Mouse (Mus musculus) embryo, embryonic 9.5 days (tissue): ENCODE data around the gene Hspa2.
"Not testable (repeated sequence)": the region's sequence is repeated elsewhere in the genome, so short reads cannot be mapped to it uniquely, and the experiment has no call there.

Experiments used
- DNase-seq: peaks from one replicate; pipeline ENCODE4 v3.0.0-alpha.2; 2017; ENCODE audit errors: extremely low spot score

The Hspa2 gene

DNA sequence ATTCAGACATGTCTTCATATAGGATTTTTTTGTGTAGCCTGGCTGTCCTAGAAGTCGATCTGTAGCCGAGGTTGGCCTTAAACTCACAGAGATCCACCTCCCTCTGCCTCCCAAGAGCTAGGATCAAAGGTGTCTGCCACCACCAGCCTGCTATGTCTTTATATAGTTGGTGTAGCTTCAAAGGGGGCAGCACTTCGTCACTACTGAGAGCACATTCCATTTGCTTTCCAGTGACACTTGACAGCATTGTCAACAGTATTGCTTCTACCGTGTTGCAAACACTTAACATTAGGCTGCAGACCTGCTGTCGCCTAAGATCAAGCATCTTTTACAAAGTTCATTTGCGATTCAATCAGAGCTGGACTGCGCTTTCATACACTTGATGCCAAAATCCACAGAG lies 30.1 kb downstream of the Hspa2 start:
- no peak for DNase-seq

DNA sequence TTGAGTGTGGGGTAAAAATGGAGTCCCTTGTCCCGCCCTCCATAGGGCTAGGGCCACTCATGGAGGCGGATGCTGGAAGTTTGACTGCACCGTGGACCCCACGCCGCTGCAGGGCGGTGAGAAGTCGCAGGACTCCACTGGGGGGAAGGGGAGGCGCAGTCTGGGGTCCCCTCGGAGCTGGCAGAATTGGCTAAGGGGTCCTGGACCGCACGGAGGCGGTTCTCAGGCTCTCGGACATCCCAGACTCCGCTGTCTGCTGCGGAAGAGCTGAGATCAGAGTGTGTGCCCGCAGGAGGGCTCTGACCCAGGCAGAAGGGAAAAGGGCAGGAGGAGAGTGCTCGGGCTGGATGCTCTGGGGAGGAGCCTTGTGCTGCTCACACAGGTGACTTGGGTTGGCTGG lies 31.1 kb downstream of the Hspa2 start:
- peak; percentile 36 for DNase-seq

GRCm38 (mm10) chr12:76435549-76435948 lies 31.6 kb downstream of the Hspa2 start:
- no peak for DNase-seq

DNA sequence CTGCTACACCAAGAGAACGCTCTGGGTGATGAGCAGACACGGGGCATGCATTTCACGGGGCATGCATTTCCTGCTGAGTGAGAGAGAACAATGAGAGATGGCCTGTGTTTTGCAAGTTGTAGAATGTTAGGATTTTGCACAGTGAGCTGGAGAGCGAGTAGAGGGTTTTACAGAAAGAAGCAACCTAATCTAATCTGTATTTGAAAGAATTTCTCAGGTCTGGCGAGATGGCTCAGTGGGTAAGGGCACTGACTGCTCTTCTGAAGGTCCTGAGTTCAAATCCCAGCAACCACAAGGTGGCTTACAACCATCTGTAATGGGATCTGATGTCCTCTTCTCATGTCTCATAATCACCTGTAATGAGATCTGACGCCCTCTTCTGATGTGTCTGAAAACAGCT lies 39.5 kb downstream of the Hspa2 start:
- DNase-seq: not testable (repeated sequence)

DNA sequence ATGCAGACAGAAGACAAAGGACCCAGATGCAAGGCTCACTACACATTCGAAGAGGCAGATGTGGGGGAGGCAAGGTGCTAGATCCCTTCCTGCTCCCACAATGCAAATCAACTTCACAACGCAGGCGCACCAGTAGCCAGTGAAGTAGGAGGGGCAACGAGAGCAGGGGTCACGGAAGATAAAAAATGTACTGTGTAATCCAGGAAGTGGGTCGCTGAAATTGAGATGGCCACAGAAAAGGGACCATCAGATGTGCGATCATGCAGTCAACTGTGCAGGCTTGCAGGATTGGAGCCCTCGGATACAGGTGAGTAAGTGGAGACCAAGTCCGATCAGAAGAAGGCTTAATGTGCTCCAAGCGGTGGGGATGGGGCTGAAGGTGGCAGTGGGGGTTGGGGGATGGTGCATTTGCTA lies 40.4 kb downstream of the Hspa2 start:
- no peak for DNase-seq

- DNase-seq: no peak
These were observed 40.9 kb downstream of the Hspa2 start for GRCm38 (mm10) chr12:76444862-76445261.

DNA sequence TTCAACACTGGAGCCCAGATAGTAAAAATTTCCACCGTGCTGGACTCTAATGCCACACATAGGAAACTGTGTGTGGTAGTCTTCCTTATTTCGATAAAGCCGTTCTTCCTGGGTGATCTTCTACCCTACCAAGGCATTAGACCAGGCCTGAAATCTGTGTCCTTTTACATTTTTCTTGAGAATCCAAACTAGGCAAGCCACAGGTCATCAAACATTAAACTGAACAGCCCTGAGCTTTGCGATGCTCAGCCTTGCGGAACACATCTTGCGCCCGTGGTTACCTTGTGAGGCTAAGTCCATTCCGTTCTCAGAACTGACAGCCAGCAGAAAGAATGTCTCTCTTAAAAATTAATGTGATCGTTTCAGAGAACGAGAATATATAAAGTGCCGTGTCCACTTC lies 42.2 kb downstream of the Hspa2 start:
- DNase-seq: no peak

DNA sequence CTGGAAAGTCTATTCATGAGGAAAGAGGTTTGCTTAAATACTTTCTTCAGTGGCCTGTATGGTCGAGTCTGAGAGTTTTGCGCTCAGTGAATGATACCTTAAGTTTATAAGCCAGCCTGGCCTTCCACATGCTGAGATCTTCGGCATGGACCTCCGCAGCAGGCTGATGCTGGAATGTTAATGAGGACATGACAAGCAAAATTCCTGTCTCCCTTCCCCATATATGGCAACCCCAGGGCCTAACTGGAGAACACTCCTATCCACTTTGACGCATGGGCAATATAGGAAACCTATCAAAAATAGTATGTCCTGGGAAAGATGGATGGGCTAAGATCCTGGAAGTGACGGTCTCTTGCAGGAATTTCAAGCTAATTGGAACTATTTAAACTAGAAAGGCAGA lies 44.2 kb downstream of the Hspa2 start:
- no peak for DNase-seq

- DNase-seq: peak; percentile 61
These were observed 48.2 kb downstream of the Hspa2 start for GRCm38 (mm10) chr12:76452203-76452602.
